Mouse (Mus musculus): ENCODE results near the gene Olfr275. TPM values are rescaled to one million over a fixed set of nuclear protein-coding genes. Genes with fewer than 3 reads are reported as not detected.

The Olfr275 gene
- polyA plus RNA-seq, 1 experiment from 2014 or later = not detected

- no peak overlapping the region for H3K9ac ChIP-seq
- H3K27ac ChIP-seq = no peak overlapping the region
- 94% methylated on average over 9 of the region's 9 CpGs for WGBS
- H3K4me2 ChIP-seq (replicated peaks) = no peak overlapping the region
- H3K9me3 ChIP-seq (ENCODE audit: control insufficient read depth, low read length) = no peaks in the 10 kb centered on the region
- H3K4me3 ChIP-seq (replicated peaks; ENCODE audit: low read length) = no peak overlapping the region
- H3K27me3 ChIP-seq (ENCODE audit: control insufficient read depth, insufficient read depth, low read length) = no peaks in the 10 kb centered on the region
- ATAC-seq (ENCODE audit: low FRiP score) = no peak
- no peaks in the 10 kb centered on the region for H3K4me1 ChIP-seq (replicated peaks; ENCODE audit: control insufficient read depth, insufficient read depth, low read length)
- H3K36me3 ChIP-seq (replicated peaks; ENCODE audit: control insufficient read depth, insufficient read depth) = no peaks in the 10 kb centered on the region
- no peak for DNase-seq (ENCODE audit: low spot score)
These were observed 49.8 kb downstream of the Olfr275 start for GRCm38 (mm10) chr4:52864156-52864555.

Other genes with a start within 250 kb of the Olfr275 start
- gene Toporsl, start 218.3 kb upstream of the Olfr275 start, polyA plus RNA-seq (2014; fragmentation: Nextera tagmentation; extraction: Ambion mirVana) = not detected in 2 replicates
- not detected in 2 replicates for gene Olfr273, start 44.6 kb downstream of the Olfr275 start, polyA plus RNA-seq (2014; fragmentation: Nextera tagmentation; extraction: Ambion mirVana)
- not detected in 2 replicates for gene Olfr272, start 104.6 kb downstream of the Olfr275 start, polyA plus RNA-seq (2014; fragmentation: Nextera tagmentation; extraction: Ambion mirVana)
- gene Olfr270, start 149.9 kb downstream of the Olfr275 start, polyA plus RNA-seq (2014; fragmentation: Nextera tagmentation; extraction: Ambion mirVana) = not detected in 2 replicates
- gene Nipsnap3a, start 174.7 kb downstream of the Olfr275 start, polyA plus RNA-seq (2014; fragmentation: Nextera tagmentation; extraction: Ambion mirVana) = not detected in 2 replicates
- 199 and 202 TPM in 2 replicates for gene Nipsnap3b, start 197.3 kb downstream of the Olfr275 start, polyA plus RNA-seq (2014; fragmentation: Nextera tagmentation; extraction: Ambion mirVana)